Mouse (Mus musculus): ENCODE results near the gene Pdgfa. TPM values are rescaled to one million over a fixed set of nuclear protein-coding genes. Genes with fewer than 3 reads are reported as not detected.

The Pdgfa gene
- 91.5 and 105 TPM in 2 replicates for polyA plus RNA-seq (2012; rRNA removed)

GRCm38 (mm10) chr5:138997171-138997788, at the start of gene Pdgfa:
Gene Pdgfa, minus strand, starts transcription at chr5:138997370.
- no peak for TF ChIP-seq CTCF (IDR thresholded peaks at IDR 0.05; ENCODE audit: insufficient read depth, low read length)
- TF ChIP-seq POLR2A (IDR thresholded peaks at IDR 0.05; ENCODE audit: borderline replicate concordance, extremely low read depth, low read depth, low read length) = 0 out of 2 replicates have a peak, but pooled peaks have one; percentile 3
- Histone ChIP-seq H3K4me3 (replicated peaks; ENCODE audit: extremely low read depth, low read depth, low read length) (peak within 1 kb of the TSS; percentile 46), H3K4me1 (ENCODE audit: control insufficient read depth, insufficient read depth, low read length) (peaks cover 18% of the 10 kb centered on the region)
- DNase-seq = peak; percentile 60
- WGBS = 10% methylated on average over 48 of the region's 48 CpGs

GRCm38 (mm10) chr5:139046636-139047035, 49.5 kb upstream of the Pdgfa start:
- Histone ChIP-seq H3K4me1 (ENCODE audit: control insufficient read depth, insufficient read depth, low read length) (no peaks in the 10 kb centered on the region), H3K4me3 (replicated peaks; ENCODE audit: extremely low read depth, low read depth, low read length) (no peak overlapping the region)
- DNase-seq = no peak
- 49% methylated on average over 5 of the region's 5 CpGs for WGBS
- no peak for TF ChIP-seq POLR2A (IDR thresholded peaks at IDR 0.05; ENCODE audit: borderline replicate concordance, extremely low read depth, low read depth, low read length)

GRCm38 (mm10) chr5:139043546-139043945, 46.4 kb upstream of the Pdgfa start:
- WGBS = 48% methylated on average over 4 of the region's 4 CpGs
- TF ChIP-seq POLR2A (IDR thresholded peaks at IDR 0.05; ENCODE audit: borderline replicate concordance, extremely low read depth, low read depth, low read length) (no peak), CTCF (IDR thresholded peaks at IDR 0.05; ENCODE audit: insufficient read depth, low read length) (no peak)
- no peak for DNase-seq

GRCm38 (mm10) chr5:139042299-139042698, 45.1 kb upstream of the Pdgfa start:
- Histone ChIP-seq H3K4me3 (replicated peaks; ENCODE audit: extremely low read depth, low read depth, low read length) (no peak overlapping the region), H3K4me1 (ENCODE audit: control insufficient read depth, insufficient read depth, low read length) (no peaks in the 10 kb centered on the region)
- TF ChIP-seq POLR2A (IDR thresholded peaks at IDR 0.05; ENCODE audit: borderline replicate concordance, extremely low read depth, low read depth, low read length) = no peak
- no peak for TF ChIP-seq CTCF (IDR thresholded peaks at IDR 0.05; ENCODE audit: insufficient read depth, low read length)
- DNase-seq = no peak
- 67% methylated on average over 12 of the region's 12 CpGs for WGBS

More at GRCm38 (mm10) chr5:139043546-139043945, 46.4 kb upstream of the Pdgfa start:
- Histone ChIP-seq H3K4me1 (ENCODE audit: control insufficient read depth, insufficient read depth, low read length) (no peaks in the 10 kb centered on the region), H3K4me3 (replicated peaks; ENCODE audit: extremely low read depth, low read depth, low read length) (no peak overlapping the region)

GRCm38 (mm10) chr5:139035171-139035570, 38.0 kb upstream of the Pdgfa start:
- Histone ChIP-seq H3K4me1 (ENCODE audit: control insufficient read depth, insufficient read depth, low read length) (no peaks in the 10 kb centered on the region), H3K4me3 (replicated peaks; ENCODE audit: extremely low read depth, low read depth, low read length) (no peak overlapping the region)
- TF ChIP-seq CTCF (IDR thresholded peaks at IDR 0.05; ENCODE audit: insufficient read depth, low read length) = no peak
- WGBS = 63% methylated on average over 2 of the region's 2 CpGs
- no peak for DNase-seq

GRCm38 (mm10) chr5:139034746-139035145, 37.6 kb upstream of the Pdgfa start:
- DNase-seq = no peak
- WGBS = 45% methylated on average over 6 of the region's 6 CpGs
- no peaks in the 10 kb centered on the region for H3K4me1 ChIP-seq (ENCODE audit: control insufficient read depth, insufficient read depth, low read length)
- no peak overlapping the region for H3K4me3 ChIP-seq (replicated peaks; ENCODE audit: extremely low read depth, low read depth, low read length)
- no peak for TF ChIP-seq CTCF (IDR thresholded peaks at IDR 0.05; ENCODE audit: insufficient read depth, low read length)
- TF ChIP-seq POLR2A (IDR thresholded peaks at IDR 0.05; ENCODE audit: borderline replicate concordance, extremely low read depth, low read depth, low read length) = no peak

GRCm38 (mm10) chr5:139033406-139034317, 36.5 kb upstream of the Pdgfa start:
- no peak overlapping the region for H3K4me3 ChIP-seq (replicated peaks; ENCODE audit: extremely low read depth, low read depth, low read length)
- no peaks in the 10 kb centered on the region for H3K4me1 ChIP-seq (ENCODE audit: control insufficient read depth, insufficient read depth, low read length)
- 54% methylated on average over 14 of the region's 14 CpGs for WGBS
- DNase-seq = peak; percentile 28
- TF ChIP-seq CTCF (IDR thresholded peaks at IDR 0.05; ENCODE audit: insufficient read depth, low read length) (no peak), POLR2A (IDR thresholded peaks at IDR 0.05; ENCODE audit: borderline replicate concordance, extremely low read depth, low read depth, low read length) (no peak)

- WGBS = 63% methylated on average over 15 of the region's 15 CpGs
- TF ChIP-seq POLR2A (IDR thresholded peaks at IDR 0.05; ENCODE audit: borderline replicate concordance, extremely low read depth, low read depth, low read length) (no peak), CTCF (IDR thresholded peaks at IDR 0.05; ENCODE audit: insufficient read depth, low read length) (no peak)
- DNase-seq = no peak
- H3K4me1 ChIP-seq (ENCODE audit: control insufficient read depth, insufficient read depth, low read length) = no peaks in the 10 kb centered on the region
- H3K4me3 ChIP-seq (replicated peaks; ENCODE audit: extremely low read depth, low read depth, low read length) = no peak overlapping the region
These were observed 30.4 kb upstream of the Pdgfa start for GRCm38 (mm10) chr5:139027603-139028002.

GRCm38 (mm10) chr5:139024351-139025105, 27.4 kb upstream of the Pdgfa start:
- H3K4me3 ChIP-seq (replicated peaks; ENCODE audit: extremely low read depth, low read depth, low read length) = no peak overlapping the region
- no peak for TF ChIP-seq CTCF (IDR thresholded peaks at IDR 0.05; ENCODE audit: insufficient read depth, low read length)
- TF ChIP-seq POLR2A (IDR thresholded peaks at IDR 0.05; ENCODE audit: borderline replicate concordance, extremely low read depth, low read depth, low read length) = no peak
- 66% methylated on average over 12 of the region's 12 CpGs for WGBS
- DNase-seq = no peak
- H3K4me1 ChIP-seq (ENCODE audit: control insufficient read depth, insufficient read depth, low read length) = no peaks in the 10 kb centered on the region
